Mouse (Mus musculus) forebrain, embryonic 16.5 days (tissue): ENCODE results near the gene Gm11939. TPM values are rescaled to one million over a fixed set of nuclear protein-coding genes. Genes with fewer than 3 reads are reported as not detected.

Source experiments
- ATAC-seq: fragments of 200-750 bp; cut with Nextera tagmentation; 2 replicates; pipeline ENCODE4 v1.8.0; 2017; ENCODE audit warnings: mild to moderate bottlenecking, moderate library complexity
- H3K27ac ChIP-seq: fragments of 300-500 bp; sonication (generic); 2 replicates; pipeline ENCODE4 v1.5.1; 2014; ENCODE audit warnings: low read length, control low read depth
- H3K27me3 ChIP-seq: fragments of 300-500 bp; sonication (generic); replicated peaks from 2 replicates; pipeline ENCODE4 v1.6.1; 2014; ENCODE audit warnings: low read length; ENCODE audit not compliant: control insufficient read depth, insufficient read depth
- H3K36me3 ChIP-seq: fragments of 300-500 bp; sonication (generic); 2 replicates; pipeline ENCODE4 v1.6.1; 2014; ENCODE audit not compliant: control insufficient read depth, insufficient read depth
- H3K4me1 ChIP-seq: fragments of 300-500 bp; sonication (generic); replicated peaks from 2 replicates; pipeline ENCODE4 v1.6.1; 2014; ENCODE audit warnings: low read length; ENCODE audit not compliant: control insufficient read depth, insufficient read depth
- H3K4me2 ChIP-seq: fragments of 300-500 bp; sonication (generic); 2 replicates; pipeline ENCODE4 v1.6.1; 2014; ENCODE audit warnings: mild to moderate bottlenecking, low read length, control low read depth
- H3K4me3 ChIP-seq: fragments of 300-500 bp; sonication (generic); replicated peaks from 2 replicates; pipeline ENCODE4 v1.5.1; 2014; ENCODE audit warnings: mild to moderate bottlenecking, low read length, control low read depth
- H3K9ac ChIP-seq: fragments of 300-500 bp; sonication (generic); replicated peaks from 2 replicates; pipeline ENCODE4 v1.6.1; 2014; ENCODE audit warnings: low read depth, low read length, control low read depth
- H3K9me3 ChIP-seq: fragments of 300-500 bp; sonication (generic); 2 replicates; pipeline ENCODE4 v1.6.1; 2016; ENCODE audit warnings: low read length; ENCODE audit not compliant: control insufficient read depth
- WGBS: fragments of 180-500 bp; shearing (Covaris S2); extraction: QIAGEN DNeasy Blood & Tissue Kit; methylation state at CpG from one replicate; pipeline ENCODE4 v1.1.7; 2014; 5-methylcytosine and 5-hydroxymethylcytosine counted together
- polyA plus RNA-seq: library from polyadenylated mRNA; unstranded; fragments of >200 nt; fragmentation: Nextera tagmentation; extraction: Ambion mirVana; gene quantifications from 2 replicates; pipeline ENCODE4 v1.2.1, GENCODE M21; 2015

Gene Gm11939
- polyA plus RNA-seq, 1 experiment from 2014 or later, result not detected

DNA sequence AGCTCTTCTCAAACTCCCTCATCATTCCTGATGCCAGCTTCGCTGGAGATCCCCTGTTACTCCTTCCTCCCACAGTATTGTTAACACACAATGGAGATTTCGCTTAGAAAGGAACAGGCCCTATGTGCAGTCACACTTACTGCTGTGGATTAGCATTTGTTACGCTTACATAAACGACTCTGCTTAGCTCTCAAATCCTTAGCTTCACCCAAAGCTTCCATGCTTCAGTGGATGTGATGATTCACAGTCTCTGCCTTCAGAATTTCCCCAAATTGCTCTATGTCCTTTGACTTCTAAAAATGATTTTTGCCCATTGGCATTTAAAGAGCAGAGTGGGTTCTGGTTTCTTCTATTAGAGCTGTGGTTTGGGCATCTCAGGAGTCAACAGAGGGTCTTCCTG is 13.9 kb upstream of the Gm11939 start:
- Histone ChIP-seq H3K9ac (no peak overlapping the region), H3K4me3 (no peak overlapping the region), H3K36me3 (no peaks in the 10 kb centered on the region), H3K4me2 (no peak overlapping the region), H3K27ac (no peak overlapping the region), H3K9me3 (no peaks in the 10 kb centered on the region), H3K27me3 (no peaks in the 10 kb centered on the region), H3K4me1 (no peaks in the 10 kb centered on the region)
- WGBS, result 28% methylated on average over 4 of the region's 4 CpGs
- no peak for ATAC-seq

DNA sequence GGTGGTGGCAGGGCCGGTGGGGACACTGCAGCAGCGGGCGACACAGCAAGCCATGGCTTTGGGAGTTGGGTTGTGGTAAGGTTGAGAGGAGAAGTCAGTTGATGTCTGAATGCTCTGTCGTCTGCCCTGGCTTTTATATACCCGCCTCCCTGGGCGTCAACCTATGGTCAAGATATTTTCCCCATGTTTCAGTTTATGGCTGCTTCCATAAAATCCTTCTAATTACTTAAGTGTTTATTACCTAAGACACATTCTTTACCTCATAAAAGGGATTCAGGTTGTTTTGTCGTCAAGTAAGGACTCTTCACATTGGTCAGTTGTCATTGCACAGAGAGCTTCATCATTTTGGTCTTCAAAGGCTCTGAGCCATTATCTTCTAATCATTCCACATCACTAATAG is 7.3 kb upstream of the Gm11939 start, which contains the start of gene Krtap3-1:
Gene Krtap3-1, minus strand, starts transcription at position 101 of the 400 bp plus-strand sequence.
- Histone ChIP-seq H3K27me3 (no peaks in the 10 kb centered on the region), H3K36me3 (no peaks in the 10 kb centered on the region), H3K9ac (no peak within 1 kb of the TSS), H3K27ac (no peak within 1 kb of the TSS), H3K9me3 (no peaks in the 10 kb centered on the region), H3K4me1 (no peaks in the 10 kb centered on the region), H3K4me2 (no peak within 1 kb of the TSS), H3K4me3 (no peak within 1 kb of the TSS)
- 92% methylated on average over 7 of the region's 7 CpGs for WGBS
- no peak for ATAC-seq

DNA sequence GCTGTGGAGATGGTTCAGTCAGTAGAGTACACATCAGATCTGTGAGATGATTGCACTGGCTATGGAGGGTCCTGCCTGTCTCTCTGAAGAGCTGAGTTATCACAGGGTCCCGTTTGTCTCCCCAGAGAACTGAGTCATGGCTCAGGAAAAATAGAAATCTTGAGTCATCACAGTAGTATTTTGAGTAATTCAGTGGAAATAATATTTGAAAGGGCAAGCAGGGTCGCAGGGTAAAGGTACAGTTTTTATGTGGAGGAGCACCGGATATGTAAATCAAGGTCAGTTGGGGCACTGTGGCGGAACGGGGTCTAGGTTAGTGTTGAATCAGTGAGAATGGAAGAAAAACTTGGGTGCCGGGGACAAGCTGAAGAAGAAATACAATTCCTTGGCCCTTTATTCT is 3.3 kb upstream of the Gm11939 start:
- Histone ChIP-seq H3K27me3 (no peaks in the 10 kb centered on the region), H3K4me2 (no peak overlapping the region), H3K9ac (no peak overlapping the region), H3K9me3 (no peaks in the 10 kb centered on the region), H3K27ac (no peak overlapping the region), H3K4me3 (no peak overlapping the region), H3K4me1 (no peaks in the 10 kb centered on the region), H3K36me3 (no peaks in the 10 kb centered on the region)
- WGBS, result 88% methylated on average over 6 of the region's 6 CpGs
- no peak for ATAC-seq

GRCm38 (mm10) chr11:99557976-99558745 is 1.1 kb downstream of the Gm11939 start:
- Histone ChIP-seq H3K36me3 (no peaks in the 10 kb centered on the region), H3K4me3 (no peak overlapping the region), H3K27ac (no peak overlapping the region), H3K4me1 (no peaks in the 10 kb centered on the region), H3K9me3 (no peaks in the 10 kb centered on the region), H3K27me3 (no peaks in the 10 kb centered on the region), H3K4me2 (no peak overlapping the region), H3K9ac (no peak overlapping the region)
- no peak for ATAC-seq
- 91% methylated on average over 3 of the region's 3 CpGs for WGBS

DNA sequence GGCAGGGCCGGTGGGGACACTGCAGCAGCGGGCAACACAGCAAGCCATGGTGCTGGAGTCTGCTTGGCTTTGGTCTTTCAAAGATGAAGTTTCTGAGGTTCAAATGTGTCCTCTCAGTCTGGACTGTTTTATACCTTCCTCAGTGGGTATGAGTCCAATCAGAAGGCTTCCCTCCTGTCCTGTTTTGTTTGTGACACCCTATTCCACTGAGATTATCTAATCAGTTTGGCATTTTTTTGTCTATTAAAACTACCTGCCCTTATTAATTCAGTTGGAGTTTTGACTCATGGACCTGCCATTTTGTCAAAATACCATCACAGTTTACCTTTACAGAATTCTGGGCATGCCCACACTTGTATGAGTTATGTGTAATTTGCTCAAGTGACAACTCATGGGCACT is 2.5 kb downstream of the Gm11939 start, which contains the start of gene Krtap3-2:
Gene Krtap3-2, minus strand, starts transcription at position 101 of the 400 bp plus-strand sequence.
- Histone ChIP-seq H3K9me3 (no peaks in the 10 kb centered on the region), H3K9ac (no peak within 1 kb of the TSS), H3K36me3 (no peaks in the 10 kb centered on the region), H3K27me3 (no peaks in the 10 kb centered on the region), H3K4me1 (no peaks in the 10 kb centered on the region), H3K27ac (no peak within 1 kb of the TSS), H3K4me2 (no peak within 1 kb of the TSS), H3K4me3 (no peak within 1 kb of the TSS)
- ATAC-seq, result no peak
- WGBS, result 67% methylated on average over 1 of the region's 2 CpGs

DNA sequence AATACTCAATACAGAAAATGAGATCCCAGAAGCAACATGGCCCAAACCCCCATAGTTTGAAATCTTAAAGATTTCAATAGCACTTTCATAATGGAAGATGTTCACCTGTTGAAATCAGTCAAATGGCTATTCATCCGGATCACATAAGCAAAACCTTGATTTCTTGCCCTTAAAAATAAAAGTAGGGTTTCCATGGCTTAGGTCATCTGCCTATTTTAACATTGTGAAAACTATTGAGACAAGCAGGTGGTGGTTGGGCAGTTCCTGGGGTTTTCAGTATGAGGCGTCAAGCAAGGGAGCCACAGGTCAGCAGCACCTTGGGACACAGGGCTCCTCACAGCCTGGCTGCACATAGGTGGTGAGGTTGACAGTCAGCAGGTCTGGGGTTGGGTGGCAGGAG is 3.1 kb downstream of the Gm11939 start:
- no peaks in the 10 kb centered on the region for H3K27me3 ChIP-seq
- no peaks in the 10 kb centered on the region for H3K36me3 ChIP-seq
- no peak for ATAC-seq
- H3K4me1 ChIP-seq, result no peaks in the 10 kb centered on the region
- WGBS, result 85% methylated on average over 2 of the region's 2 CpGs
- no peaks in the 10 kb centered on the region for H3K9me3 ChIP-seq
- no peak overlapping the region for H3K27ac ChIP-seq
- no peak overlapping the region for H3K9ac ChIP-seq
- H3K4me3 ChIP-seq, result no peak overlapping the region
- H3K4me2 ChIP-seq, result no peak overlapping the region

DNA sequence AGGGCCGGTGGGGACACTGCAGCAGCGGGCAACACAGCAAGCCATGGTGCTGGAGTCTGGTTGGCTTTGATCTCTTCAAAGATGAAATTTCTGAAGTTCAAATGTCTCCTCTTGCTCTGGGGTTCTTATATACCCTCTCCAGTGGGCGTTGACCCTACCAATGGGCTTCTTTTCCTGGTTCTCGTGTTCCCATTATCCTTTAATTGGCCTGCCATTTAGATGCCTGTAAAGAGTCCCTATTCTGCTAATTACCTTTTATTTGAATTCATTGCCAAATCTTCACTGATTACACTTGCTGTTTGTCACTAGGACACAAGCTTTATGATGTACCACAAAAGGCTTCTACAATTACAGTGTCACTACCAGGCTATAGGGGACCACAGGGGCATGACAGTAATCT is 8.5 kb downstream of the Gm11939 start, which contains the start of gene Krtap3-3:
Gene Krtap3-3, minus strand, starts transcription at position 101 of the 400 bp plus-strand sequence.
- Histone ChIP-seq H3K9ac (no peak within 1 kb of the TSS), H3K36me3 (no peaks in the 10 kb centered on the region), H3K4me2 (no peak within 1 kb of the TSS), H3K4me1 (no peaks in the 10 kb centered on the region), H3K4me3 (no peak within 1 kb of the TSS), H3K27me3 (no peaks in the 10 kb centered on the region), H3K27ac (no peak within 1 kb of the TSS), H3K9me3 (no peaks in the 10 kb centered on the region)
- WGBS, result 23% methylated on average over 4 of the region's 4 CpGs
- no peak for ATAC-seq

DNA sequence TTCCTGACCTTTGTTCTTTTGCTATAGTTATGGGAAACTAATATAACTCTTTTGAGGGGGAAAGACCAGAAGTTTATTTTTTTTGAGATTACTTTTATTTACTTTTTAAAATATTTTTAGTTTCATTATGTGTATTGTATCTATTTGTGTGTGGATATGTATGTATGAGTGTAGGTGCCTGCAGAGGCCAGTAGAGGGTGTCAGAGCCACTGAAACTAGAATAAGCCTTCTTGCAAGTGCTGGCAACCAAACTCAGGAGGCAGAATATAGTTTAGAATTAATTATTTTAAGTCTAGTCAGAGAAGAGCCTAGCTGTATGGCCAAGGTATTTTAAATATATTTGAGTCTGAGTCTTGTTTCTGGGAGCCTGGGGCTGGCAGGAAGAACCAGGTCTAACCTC is 11.4 kb downstream of the Gm11939 start:
- ATAC-seq, result no peak
- Histone ChIP-seq H3K4me2 (no peak overlapping the region), H3K36me3 (no peaks in the 10 kb centered on the region), H3K9me3 (no peaks in the 10 kb centered on the region), H3K4me1 (no peaks in the 10 kb centered on the region), H3K4me3 (no peak overlapping the region), H3K27me3 (no peaks in the 10 kb centered on the region), H3K9ac (no peak overlapping the region), H3K27ac (no peak overlapping the region)

GRCm38 (mm10) chr11:99539721-99540120 is 19.5 kb downstream of the Gm11939 start:
- Histone ChIP-seq H3K27ac (no peak overlapping the region), H3K9ac (no peak overlapping the region), H3K27me3 (no peaks in the 10 kb centered on the region), H3K4me2 (0 out of 2 replicates have a peak overlapping the region, but pooled peaks have one; percentile 4), H3K4me1 (peaks cover 3% of the 10 kb centered on the region; the same call in 1 of the 2 replicates), H3K9me3 (no peaks in the 10 kb centered on the region), H3K4me3 (no peak overlapping the region), H3K36me3 (no peaks in the 10 kb centered on the region)
- no peak for ATAC-seq
- 30% methylated on average over 9 of the region's 9 CpGs for WGBS
